Mouse (Mus musculus): ENCODE results near the gene Ddo.

The Ddo gene

GRCm38 (mm10) chr10:40665270-40665669 is 35.5 kb downstream of the Ddo start:
- DNase-seq (ENCODE audit: low read depth, low spot score) = no peak

DNA sequence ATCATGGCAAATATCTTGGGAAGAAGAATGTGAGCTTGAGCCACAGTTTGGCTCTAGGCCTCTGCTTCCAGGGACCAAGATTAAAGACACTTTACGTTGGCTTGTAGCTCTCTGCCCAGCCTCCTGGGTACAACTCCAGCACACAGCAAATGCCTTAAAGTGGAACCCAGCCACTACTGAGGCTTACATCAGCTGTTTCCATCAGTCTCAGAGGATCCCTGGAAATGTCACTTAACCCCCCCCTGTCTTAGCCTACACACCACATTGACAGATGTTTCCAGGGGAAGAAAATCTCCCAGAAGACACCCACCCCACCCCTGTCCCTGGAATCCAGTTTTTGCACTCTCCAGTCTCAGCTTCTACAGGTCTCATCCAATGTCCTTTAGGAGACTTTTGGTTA is 37.1 kb downstream of the Ddo start:
- no peak for DNase-seq (ENCODE audit: low read depth, low spot score)

DNA sequence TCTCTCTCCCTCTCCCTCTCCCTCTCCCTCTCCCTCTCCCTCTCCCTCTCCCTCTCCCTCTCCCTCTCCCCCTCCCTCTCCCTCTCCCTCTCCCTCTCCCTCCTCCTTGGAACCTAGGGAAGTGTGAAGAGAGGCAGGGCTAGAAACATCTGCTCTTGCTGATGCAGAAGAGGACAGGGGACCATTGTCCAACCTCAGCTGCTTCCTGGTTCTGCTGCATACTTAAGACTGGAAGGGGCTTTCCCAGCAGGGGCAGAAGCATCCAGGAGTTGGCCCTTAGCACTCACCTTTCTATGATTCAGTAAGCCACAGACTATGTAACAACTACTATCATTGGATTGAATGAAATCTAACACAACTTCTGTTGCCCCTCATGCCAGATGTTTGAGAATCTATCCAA is 38.8 kb downstream of the Ddo start:
- no peak for DNase-seq (ENCODE audit: low read depth, low spot score)

- DNase-seq (ENCODE audit: low read depth, low spot score) = no peak
Measured at GRCm38 (mm10) chr10:40672587-40673296, 42.9 kb downstream of the Ddo start.

DNA sequence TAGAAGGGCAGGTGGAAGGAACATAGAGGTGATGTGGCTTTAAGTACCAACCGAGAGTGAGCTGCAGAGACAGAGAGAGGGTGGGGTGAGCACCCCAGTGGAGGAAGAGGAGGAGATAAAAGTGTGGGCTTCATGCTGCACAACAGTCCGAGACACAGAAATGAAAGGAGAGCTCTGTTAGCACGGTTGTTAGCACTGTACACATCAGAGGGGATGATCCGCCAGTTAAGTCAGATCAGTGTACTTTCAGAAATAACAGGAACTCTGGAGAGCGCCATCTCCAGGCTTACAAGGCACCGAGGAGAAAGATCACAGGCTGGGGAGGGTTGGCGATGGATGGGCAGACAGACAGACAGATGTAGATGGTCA is 43.5 kb downstream of the Ddo start:
- no peak for DNase-seq (ENCODE audit: low read depth, low spot score)

DNA sequence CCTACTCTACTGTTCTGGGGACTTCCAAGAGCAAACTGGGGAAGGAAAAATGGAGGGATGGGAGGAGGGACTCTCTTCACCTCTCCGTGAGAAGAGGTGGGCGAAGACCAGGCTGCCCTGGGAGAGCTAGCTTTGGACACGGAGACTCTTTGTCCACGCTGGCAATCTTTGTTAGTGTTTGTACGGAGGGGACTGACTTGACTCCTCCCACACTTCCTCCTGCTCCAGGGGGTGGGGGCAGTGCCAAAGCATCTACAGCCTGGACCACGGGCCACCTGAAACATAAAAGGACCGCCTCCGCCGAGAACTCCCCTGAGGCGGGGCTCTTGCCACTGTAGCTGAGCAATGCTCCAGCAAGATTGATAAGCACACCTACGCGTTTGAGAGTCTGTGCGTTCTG is 44.3 kb downstream of the Ddo start:
- peak; percentile 30 for DNase-seq (ENCODE audit: low read depth, low spot score)

DNA sequence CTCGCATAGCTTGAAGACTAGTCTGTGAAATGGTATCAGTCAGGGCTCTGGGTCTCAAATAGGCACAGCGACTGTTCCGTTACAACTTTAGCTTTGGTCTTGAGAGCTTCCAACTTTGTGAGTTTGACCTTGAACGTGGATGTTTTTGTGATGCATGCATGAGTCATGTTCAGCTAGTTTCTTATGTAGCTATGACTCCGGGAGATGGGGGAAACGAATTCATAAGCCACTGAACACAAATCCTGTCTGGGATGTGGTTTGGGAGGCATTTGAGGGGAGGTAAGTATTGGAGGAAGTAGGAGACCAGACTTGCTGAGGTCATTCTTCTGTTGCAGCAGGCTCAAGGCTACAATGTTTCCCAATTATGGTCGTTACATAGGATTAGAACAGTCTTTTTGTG is 46.1 kb downstream of the Ddo start:
- no peak for DNase-seq (ENCODE audit: low read depth, low spot score)

DNA sequence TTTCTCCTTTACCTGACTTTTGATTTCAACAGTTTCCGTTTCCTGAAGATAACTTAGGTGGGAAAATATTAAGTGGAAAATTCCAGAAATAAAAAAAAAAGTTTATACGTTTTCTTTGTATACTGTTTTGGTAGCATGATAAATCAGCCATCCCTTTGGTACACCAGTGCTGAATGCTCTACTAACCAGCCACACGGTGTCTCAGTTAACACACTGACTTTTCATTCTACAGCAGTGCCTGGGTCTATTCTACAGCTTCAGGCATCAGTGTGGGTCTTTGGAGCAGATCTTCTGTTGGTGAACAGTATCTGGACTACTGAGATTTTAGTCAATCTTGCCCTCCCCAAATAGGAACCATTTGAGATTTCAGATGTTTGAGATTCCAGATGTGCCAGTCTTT is 48.7 kb downstream of the Ddo start:
- DNase-seq (ENCODE audit: low read depth, low spot score) = no peak

- DNase-seq (ENCODE audit: low read depth, low spot score) = no peak
Measured at GRCm38 (mm10) chr10:40682470-40682869, 52.7 kb downstream of the Ddo start.

DNA sequence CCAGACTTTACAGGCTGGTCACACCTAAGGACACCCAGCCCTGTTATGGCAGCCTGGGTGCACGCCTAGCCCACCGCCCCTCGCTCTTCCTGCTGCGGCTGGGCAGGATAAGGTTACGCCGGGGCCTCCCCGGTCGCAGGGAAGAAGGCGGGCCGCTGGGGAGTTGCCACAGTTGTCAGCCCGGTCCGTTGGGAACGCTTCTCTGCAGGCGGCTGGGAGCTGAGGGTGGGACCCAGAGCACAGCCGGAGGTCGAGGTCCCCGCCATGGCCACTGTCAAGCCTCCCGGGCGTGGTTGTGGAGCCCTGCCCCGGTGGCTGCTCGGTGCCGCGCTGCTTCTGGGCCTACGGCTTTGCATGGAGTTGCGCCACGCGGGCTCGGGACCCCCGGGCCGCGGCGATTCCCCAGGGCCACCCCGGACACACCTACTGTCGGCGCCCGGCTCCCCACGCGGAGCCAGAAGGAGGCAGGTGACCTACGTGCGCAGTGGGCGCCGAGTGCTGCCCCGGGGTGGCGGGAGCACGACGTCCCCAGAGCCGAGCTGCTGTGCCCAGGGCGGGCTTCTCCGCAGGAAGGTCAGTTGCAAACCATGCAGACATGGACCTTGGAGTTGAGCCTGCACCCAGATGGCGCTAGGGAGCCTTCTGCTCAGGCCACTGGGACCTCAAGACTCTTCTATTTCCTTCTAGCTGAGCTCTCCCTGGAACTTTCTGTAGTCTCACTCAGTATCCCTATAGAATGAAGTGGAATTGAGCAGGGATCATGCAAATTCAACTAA is 53.5 kb downstream of the Ddo start, which contains the start of gene Mettl24:
Gene Mettl24, plus strand, starts transcription at position 191 of the 776 bp plus-strand sequence.
- DNase-seq (ENCODE audit: low read depth, low spot score) = peak; percentile 19

- DNase-seq (ENCODE audit: low read depth, low spot score) = no peak
Measured at GRCm38 (mm10) chr10:40683868-40684253, 54.0 kb downstream of the Ddo start.

GRCm38 (mm10) chr10:40684326-40684725 is 54.5 kb downstream of the Ddo start:
- no peak for DNase-seq (ENCODE audit: low read depth, low spot score)

GRCm38 (mm10) chr10:40685641-40686040 is 55.8 kb downstream of the Ddo start:
- DNase-seq (ENCODE audit: low read depth, low spot score) = no peak

- DNase-seq (ENCODE audit: low read depth, low spot score) = no peak
Measured at GRCm38 (mm10) chr10:40686976-40687375, 57.2 kb downstream of the Ddo start.

GRCm38 (mm10) chr10:40687407-40687806 is 57.6 kb downstream of the Ddo start:
- DNase-seq (ENCODE audit: low read depth, low spot score) = no peak

GRCm38 (mm10) chr10:40688266-40688665 is 58.5 kb downstream of the Ddo start:
- DNase-seq (ENCODE audit: low read depth, low spot score) = peak; percentile 30

DNA sequence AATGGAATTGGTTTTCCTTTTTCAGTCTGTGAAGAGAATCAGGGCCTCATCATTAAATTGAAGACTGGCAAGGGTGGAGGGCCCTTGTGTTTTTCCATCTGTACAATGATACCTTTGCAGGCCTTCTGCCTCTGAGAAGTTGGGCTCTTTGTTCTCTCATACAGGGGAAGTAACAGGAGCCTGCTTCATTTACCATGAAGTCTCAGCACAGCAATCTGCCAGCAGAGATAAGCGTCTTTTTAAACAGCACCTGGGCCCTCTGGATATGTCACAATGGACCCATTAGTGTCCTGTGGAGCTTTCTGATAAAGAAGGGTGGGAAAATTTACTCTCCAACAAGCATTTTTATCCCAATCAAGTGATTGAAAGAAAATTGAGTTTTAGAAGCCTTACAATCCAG is 59.1 kb downstream of the Ddo start:
- DNase-seq (ENCODE audit: low read depth, low spot score) = no peak

DNA sequence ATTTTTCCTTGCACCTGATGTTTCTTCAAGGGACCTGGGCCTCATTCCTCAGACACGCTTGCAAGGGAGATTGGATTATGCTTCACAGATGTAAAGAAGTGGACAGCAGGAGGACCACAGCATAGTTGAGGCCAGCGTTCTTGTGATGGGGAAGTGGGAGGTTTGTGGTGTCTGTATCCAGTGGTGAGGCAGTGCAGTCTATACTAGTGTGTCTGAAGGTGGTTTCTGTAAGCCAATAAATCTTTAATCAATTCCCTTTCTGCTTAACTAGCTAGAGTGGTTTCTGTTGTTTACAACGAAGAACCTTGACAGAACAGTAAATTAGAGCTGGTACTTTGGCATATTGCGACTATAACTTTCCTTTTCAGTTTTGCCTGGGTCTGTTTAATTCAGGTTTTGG is 68.8 kb downstream of the Ddo start:
- DNase-seq (ENCODE audit: low read depth, low spot score) = no peak

- DNase-seq (ENCODE audit: low read depth, low spot score) = no peak
Measured at GRCm38 (mm10) chr10:40711127-40711526, 81.3 kb downstream of the Ddo start.

DNA sequence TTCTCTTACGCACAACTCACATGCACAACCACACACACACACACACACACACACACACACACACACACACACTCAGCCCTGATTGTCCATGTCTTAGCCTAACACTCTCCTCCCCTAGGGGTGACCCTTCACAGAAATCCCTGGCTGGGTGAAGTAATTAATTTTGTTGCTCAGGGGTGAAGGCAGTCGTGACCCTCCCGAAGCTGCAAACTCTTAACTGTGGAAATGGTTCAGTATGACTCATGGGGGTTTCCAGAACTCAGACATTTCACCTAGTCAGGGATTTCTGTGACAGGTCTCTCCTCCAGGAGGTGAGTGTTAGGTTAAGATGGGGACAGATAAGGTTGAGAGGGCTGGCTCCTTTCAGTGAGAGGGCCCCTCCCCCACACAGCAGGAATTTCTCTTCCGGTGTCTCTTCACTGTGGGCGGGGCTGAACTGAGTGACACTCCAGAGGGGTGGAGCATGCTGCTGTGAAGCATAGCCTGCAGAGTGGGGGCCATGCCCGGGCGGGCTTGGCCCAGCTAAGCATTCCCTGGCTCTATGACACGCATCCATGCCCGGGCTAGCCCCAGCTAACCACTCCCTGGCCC is 83.3 kb downstream of the Ddo start:
- DNase-seq (ENCODE audit: low read depth, low spot score) = peak; percentile 74

- no peak for DNase-seq (ENCODE audit: low read depth, low spot score)
Measured at GRCm38 (mm10) chr10:40713829-40714228, 84.0 kb downstream of the Ddo start.

DNA sequence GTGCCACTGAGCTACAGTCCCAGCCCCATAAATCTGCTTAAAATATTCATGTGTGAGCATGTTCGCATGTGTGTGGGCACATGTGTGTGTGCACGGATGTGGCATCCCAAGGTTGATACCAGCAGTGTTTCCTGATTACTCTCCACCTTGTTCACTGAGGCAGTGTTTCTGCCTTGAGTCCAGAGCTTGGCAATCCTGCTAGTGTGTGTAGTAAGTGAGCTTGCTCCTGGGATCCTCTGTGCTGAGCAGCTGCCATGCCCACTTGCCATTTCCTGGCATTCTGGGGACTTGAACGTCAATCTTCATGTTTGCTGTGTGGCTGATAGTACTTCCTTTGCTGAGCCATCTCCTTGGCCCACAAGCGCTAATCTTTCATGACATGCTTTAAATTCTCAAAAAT is 85.3 kb downstream of the Ddo start:
- DNase-seq (ENCODE audit: low read depth, low spot score) = no peak

DNA sequence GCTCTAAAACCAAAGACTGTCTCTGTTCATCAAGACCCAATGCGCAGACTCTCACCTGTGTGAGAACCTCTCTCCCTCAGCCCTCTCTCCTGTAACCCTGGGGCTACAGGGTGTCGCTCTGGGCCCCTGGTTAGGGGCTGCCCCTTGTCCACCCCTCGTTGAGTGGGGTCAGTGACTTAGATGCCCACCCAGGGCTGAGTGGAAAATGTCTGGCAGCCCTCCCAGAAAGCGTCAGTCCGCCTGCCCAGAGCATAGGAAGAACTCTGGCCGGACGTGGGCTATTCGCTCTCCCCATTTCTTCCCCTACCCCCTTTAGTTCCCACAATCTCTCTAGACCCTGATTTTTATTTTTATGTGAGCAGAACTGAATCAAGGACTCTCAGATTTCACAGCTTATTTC is 86.5 kb downstream of the Ddo start:
- no peak for DNase-seq (ENCODE audit: low read depth, low spot score)
